Mouse (Mus musculus) heart, adult 11 months (tissue): ENCODE data around the gene Dnajb9.
"Not testable (repeated sequence)": the region's sequence is repeated elsewhere in the genome, so short reads cannot be mapped to it uniquely, and the experiment has no call there.

Source experiments
- DNase-seq: peaks from one replicate; pipeline ENCODE4 v3.0.0; 2022

Dnajb9 gene

DNA sequence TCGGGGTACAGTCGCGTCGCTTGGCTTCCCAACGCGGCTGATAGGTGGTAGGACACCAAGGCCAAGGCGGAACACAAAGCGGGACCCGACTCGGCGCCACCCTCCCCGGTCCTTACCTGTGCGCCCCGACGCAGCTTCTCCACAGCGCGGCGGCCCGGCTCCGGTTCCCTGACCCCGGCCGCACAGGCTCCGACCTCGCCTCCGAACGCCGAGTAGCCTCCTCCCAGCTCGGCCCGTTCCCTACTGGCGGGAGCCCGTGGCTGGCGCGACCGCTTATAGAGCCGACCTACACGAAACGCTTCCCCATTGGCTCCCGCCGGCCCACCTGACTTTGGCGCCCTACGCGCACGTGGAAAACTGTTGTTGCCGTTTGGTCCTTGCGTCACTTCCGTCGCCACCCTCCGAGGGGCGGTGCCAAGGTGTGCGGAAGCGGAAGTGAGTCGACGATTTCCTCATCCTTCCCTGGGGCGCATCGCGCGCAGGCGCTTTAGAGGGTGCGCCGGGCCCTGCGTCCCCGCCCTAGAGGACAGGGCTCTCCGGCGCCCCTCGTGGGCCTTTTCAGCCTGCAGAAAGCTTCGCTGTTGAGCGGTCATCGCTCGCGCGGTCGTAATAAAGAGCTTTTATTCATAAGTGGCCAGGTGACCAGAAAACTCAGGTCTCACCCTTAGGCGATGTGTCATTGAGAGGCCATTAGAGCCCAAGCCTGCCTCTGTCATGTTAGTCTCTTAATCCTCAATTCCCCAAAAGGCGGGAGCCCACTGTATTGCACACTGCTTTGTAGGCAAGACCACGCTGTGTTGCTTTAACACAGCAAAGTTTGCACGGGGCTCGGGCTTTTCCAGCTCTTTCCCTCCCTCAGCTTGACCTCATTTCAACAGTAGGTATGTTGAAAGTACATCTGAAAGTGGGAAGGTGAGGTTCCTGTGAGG lies at the start of gene Dnajb9:
Dnajb9 (minus strand) TSS at position 503 of the 929 bp plus-strand sequence.
- peak; percentile 100 for DNase-seq

GRCm38 (mm10) chr12:44248309-44248977 lies 38.3 kb upstream of the Dnajb9 start:
- peak; percentile 95 for DNase-seq

DNA sequence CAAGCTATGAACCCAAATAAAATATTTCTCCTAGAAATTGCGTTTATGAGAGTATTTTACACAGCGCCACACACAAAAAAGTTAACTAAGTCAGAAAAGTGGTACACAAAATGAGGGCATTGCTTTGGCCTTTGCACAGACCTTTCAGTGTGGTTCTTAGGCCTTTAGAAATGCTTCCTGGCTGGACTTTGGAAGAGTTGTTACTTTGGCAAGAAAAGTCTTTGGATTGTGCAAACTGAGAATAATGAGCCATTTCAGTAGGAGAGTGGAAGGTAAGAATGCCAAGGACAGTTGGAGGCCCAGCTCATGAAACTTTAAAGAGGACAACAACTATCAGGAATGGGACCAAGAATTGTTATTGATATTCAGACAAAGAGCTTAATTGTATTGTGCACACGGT lies 35.6 kb upstream of the Dnajb9 start:
- DNase-seq, result no peak

GRCm38 (mm10) chr12:44242407-44242806 lies 32.3 kb upstream of the Dnajb9 start:
- peak; percentile 80 for DNase-seq

GRCm38 (mm10) chr12:44241090-44241489 lies 31.0 kb upstream of the Dnajb9 start:
- DNase-seq, result peak; percentile 63

GRCm38 (mm10) chr12:44224650-44225049 lies 14.5 kb upstream of the Dnajb9 start:
- no peak for DNase-seq

- DNase-seq, result no peak
These were observed 12.9 kb upstream of the Dnajb9 start for GRCm38 (mm10) chr12:44223044-44223443.

DNA sequence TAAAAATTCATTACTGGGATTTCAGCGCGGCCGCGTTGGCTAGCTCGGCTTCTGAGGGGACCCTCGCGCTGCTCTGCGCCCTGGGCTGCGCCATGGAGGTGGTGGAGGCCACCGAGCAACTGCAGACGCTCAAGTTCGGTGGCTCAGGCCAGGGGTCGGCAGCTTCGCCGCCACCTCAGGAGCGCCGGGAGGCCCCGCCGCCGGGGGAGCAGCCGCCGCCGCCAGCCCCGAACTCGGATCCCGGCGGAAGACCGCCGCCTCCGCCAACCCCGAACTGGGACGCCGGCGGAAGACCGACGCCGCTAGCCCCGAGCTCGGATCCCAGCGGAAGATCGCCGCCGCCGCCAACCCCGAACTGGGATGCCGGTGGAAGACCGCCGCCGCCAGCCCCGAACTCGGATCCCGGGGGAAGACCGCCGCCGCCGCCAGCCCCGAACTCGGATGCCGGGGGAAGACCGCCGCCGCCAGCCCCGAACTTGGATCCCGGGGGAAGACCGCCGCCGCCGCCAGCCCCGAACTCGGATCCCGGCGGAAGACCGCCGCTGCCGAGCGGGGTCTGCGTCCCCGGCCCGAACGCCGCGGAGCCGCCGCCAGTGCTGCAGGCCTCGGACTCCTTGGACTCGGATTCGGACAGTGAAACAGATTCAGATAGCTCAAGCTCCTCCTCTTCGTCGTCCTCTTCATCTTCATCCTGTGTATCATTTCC lies 11.7 kb upstream of the Dnajb9 start:
- peak; percentile 94 for DNase-seq

GRCm38 (mm10) chr12:44221070-44221469 lies 10.9 kb upstream of the Dnajb9 start, which contains the start of gene Pnpla8:
TSS of gene Pnpla8 (plus strand) at chr12:44221370.
- DNase-seq, result not testable (repeated sequence)

DNA sequence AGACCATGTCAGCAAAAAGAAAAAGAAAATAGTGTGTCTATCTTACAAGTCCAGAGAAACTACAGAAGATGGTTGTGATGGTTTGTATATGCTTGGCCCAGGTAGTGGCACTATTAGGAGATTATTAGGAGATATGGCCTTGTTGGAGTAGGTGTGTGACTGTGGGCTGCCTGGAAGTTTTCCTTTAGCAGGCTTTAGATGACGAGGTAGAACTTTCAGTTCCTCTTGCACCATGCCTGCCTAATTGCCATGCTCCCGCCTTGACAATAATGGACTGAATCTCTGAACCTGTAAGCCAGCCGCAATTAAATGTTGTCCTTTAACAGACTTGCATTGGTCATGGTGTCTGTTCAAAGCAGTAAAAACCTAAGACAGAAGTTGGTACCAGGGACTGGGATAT lies 1.4 kb upstream of the Dnajb9 start:
- no peak for DNase-seq

DNA sequence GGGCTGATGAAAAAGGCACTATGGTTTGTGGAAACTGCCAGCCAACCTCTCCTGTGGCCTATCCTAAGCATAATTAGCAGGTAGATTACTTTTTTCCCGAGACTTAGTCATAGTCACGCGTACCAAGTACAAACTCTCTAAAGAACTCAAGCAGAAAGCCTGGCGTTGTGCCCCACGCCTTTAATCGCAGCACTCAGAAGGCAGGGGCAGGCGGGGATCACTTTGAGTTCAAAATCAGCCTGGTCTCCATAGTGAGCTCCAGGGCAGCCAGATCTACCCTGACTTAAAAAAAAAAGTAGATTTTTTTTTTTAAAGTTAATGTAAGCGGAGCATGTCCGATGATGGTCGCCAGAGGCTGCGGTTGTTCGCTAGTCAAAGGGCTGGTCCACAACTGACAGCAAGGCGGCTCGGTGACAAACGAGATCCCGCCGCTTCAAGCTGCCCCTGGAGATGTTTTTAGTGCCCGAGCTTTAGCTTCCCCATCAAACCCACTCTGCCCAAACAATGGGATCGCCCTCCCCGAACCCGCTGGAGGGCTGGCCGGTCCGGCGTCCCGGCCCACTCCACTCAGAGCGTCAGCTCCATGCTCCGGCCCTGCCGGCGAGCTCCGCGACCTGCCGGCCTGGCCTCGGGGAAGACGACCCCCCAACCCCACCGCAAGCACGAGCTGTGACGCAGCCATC lies 844 bp downstream of the Dnajb9 start:
- DNase-seq, result peak; percentile 92

GRCm38 (mm10) chr12:44197873-44198525 lies 12.1 kb downstream of the Dnajb9 start:
- peak; percentile 81 for DNase-seq

- DNase-seq, result no peak
These were observed 28.8 kb downstream of the Dnajb9 start for GRCm38 (mm10) chr12:44181081-44181982.

- DNase-seq, result no peak
These were observed 33.1 kb downstream of the Dnajb9 start for GRCm38 (mm10) chr12:44177038-44177355.

GRCm38 (mm10) chr12:44176331-44177037 lies 33.6 kb downstream of the Dnajb9 start:
- DNase-seq, result peak; percentile 89

- no peak for DNase-seq
These were observed 43.2 kb downstream of the Dnajb9 start for GRCm38 (mm10) chr12:44166949-44167348.

DNA sequence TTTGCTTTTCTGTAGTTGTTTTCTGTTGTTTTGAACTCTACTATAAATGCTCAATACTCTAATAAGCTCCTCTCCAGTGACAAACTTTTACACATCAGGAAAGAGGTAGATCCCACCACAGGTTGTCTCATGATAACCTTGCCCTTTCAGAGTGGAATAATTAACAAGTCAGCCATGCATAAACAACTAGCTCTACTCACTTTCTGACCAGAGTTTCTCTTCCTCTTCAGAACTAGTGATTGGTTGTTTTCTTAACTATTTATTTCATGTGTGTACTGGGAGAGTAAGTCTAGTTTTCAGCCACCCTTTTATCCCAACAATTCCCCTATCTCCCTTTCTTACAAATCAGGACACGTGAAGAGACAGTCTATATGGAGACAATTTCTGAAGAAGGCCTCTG lies 50.8 kb downstream of the Dnajb9 start:
- DNase-seq, result no peak
